Mouse (Mus musculus) MEL (cell line): ENCODE data around the gene Rhbdd2. TPM values are rescaled to one million over a fixed set of nuclear protein-coding genes. Genes with fewer than 3 reads are reported as not detected.

Source experiments
- DNase-seq: peaks from one replicate; pipeline ENCODE4 v3.0.0; 2011; ENCODE audit warnings: low read depth, low spot score
- H3K27ac ChIP-seq: 2 replicates; pipeline ENCODE4 v1.5.1; 2012; ENCODE audit warnings: low read depth, mild to moderate bottlenecking, control low read depth, low read length, moderate library complexity; ENCODE audit not compliant: control insufficient read depth
- H3K27me3 ChIP-seq, 2 experiments: fragments of 150-350 bp in 1 of 2; sonication (generic) in 1 of 2; 2 replicates each; pipeline ENCODE4 v1.6.1; 2012; ENCODE audit warnings: low read length in 2 of 2, mild to moderate bottlenecking in 2 of 2, improper control_type of control experiment in 1 of 2, moderate library complexity in 1 of 2; ENCODE audit not compliant: insufficient read depth in 2 of 2, control insufficient read depth in 1 of 2
- H3K36me3 ChIP-seq, 2 experiments: 2 replicates each; pipeline ENCODE4 v1.6.1; 2012 to 2014; ENCODE audit warnings: low read length in 2 of 2, improper control_type of control experiment in 1 of 2, inconsistent platforms in 1 of 2, mild to moderate bottlenecking in 1 of 2; ENCODE audit not compliant: insufficient read depth in 2 of 2, control insufficient read depth in 1 of 2
- H3K4me1 ChIP-seq, 2 experiments: fragments of 150-350 bp in 1 of 2; sonication (generic) in 1 of 2; 2 replicates each; pipeline ENCODE4 v1.6.1; 2012; ENCODE audit warnings: low read length in 2 of 2, improper control_type of control experiment in 1 of 2, mild to moderate bottlenecking in 1 of 2; ENCODE audit not compliant: insufficient read depth in 2 of 2, control insufficient read depth in 1 of 2
- H3K4me3 ChIP-seq, 2 experiments: fragments of 150-350 bp in 1 of 2; sonication (generic) in 1 of 2; 2 replicates each; pipeline ENCODE4 v1.5.1; 2012; ENCODE audit warnings: low read depth in 2 of 2, low read length in 2 of 2, mild to moderate bottlenecking in 2 of 2, moderate library complexity in 2 of 2, control low read depth in 1 of 2, improper control_type of control experiment in 1 of 2; ENCODE audit not compliant: control insufficient read depth in 1 of 2, insufficient read depth in 1 of 2
- H3K79me2 ChIP-seq: 2 replicates; pipeline ENCODE4 v1.6.1; 2012; ENCODE audit warnings: mild to moderate bottlenecking, low read length, moderate library complexity; ENCODE audit not compliant: control insufficient read depth, poor library complexity, insufficient read depth
- H3K9ac ChIP-seq: 2 replicates; pipeline ENCODE4 v1.6.1; 2012; ENCODE audit warnings: low read depth, mild to moderate bottlenecking, control low read depth, low read length, moderate library complexity; ENCODE audit not compliant: control insufficient read depth, poor library complexity, severe bottlenecking
- H3K9me3 ChIP-seq: fragments of 150-350 bp; sonication (generic); replicated peaks from 2 replicates; pipeline ENCODE4 v1.6.1; 2012; ENCODE audit warnings: mild to moderate bottlenecking, low read length, improper control_type of control experiment, moderate library complexity; ENCODE audit not compliant: insufficient read depth
- BHLHE40 ChIP-seq: IDR thresholded peaks from 2 replicates; pipeline ENCODE4 v1.6.1; 2012; ENCODE audit warnings: low read depth, mild to moderate bottlenecking, inconsistent platforms, low read length, improper control_type of control experiment, borderline replicate concordance
- CHD1 ChIP-seq: IDR thresholded peaks from 2 replicates; pipeline ENCODE4 v1.6.1; 2012; ENCODE audit warnings: low read depth, mild to moderate bottlenecking, inconsistent platforms, low read length, improper control_type of control experiment
- CHD2 ChIP-seq: IDR thresholded peaks from 2 replicates; pipeline ENCODE4 v1.6.1; 2011; ENCODE audit warnings: low read length, improper control_type of control experiment
- CTCF ChIP-seq, 3 experiments: IDR thresholded peaks in 2 of 3; conservative IDR thresholded peaks in 1 of 3; 2 replicates each; pipeline ENCODE4 v1.5.1; 2011 to 2012; ENCODE audit warnings: low read length in 3 of 3, low read depth in 2 of 3, mild to moderate bottlenecking in 2 of 3, improper control_type of control experiment in 1 of 3, inconsistent platforms in 1 of 3, mixed read lengths in 1 of 3, moderate library complexity in 1 of 3; ENCODE audit not compliant: control insufficient read depth in 1 of 3, insufficient read depth in 1 of 3, poor library complexity in 1 of 3, severe bottlenecking in 1 of 3
- JUND ChIP-seq: IDR thresholded peaks from 2 replicates; pipeline ENCODE4 v1.6.1; 2011; ENCODE audit warnings: low read depth, mild to moderate bottlenecking, improper control_type of control experiment, low read length
- MAFK ChIP-seq: IDR thresholded peaks from 2 replicates; pipeline ENCODE4 v1.6.1; 2011; ENCODE audit warnings: low read depth, mild to moderate bottlenecking, low read length, improper control_type of control experiment, borderline replicate concordance
- MAZ ChIP-seq: IDR thresholded peaks from 2 replicates; pipeline ENCODE4 v1.6.1; 2012; ENCODE audit warnings: low read depth, mild to moderate bottlenecking, inconsistent platforms, low read length, improper control_type of control experiment
- MXI1 ChIP-seq: IDR thresholded peaks from 2 replicates; pipeline ENCODE4 v1.6.1; 2011; ENCODE audit warnings: mild to moderate bottlenecking, low read depth, low read length, improper control_type of control experiment
- MYB ChIP-seq: IDR thresholded peaks from 2 replicates; pipeline ENCODE4 v1.6.1; 2011; ENCODE audit warnings: mild to moderate bottlenecking, low read depth, low read length, improper control_type of control experiment
- MYC ChIP-seq: IDR thresholded peaks from 2 replicates; pipeline ENCODE4 v1.6.1; 2011; ENCODE audit warnings: low read depth, mild to moderate bottlenecking, low read length, improper control_type of control experiment, moderate library complexity
- POLR2A ChIP-seq, 2 experiments: IDR thresholded peaks; 2 replicates each; pipeline ENCODE4 v1.6.1; 2011 to 2012; ENCODE audit warnings: low read length in 2 of 2, mild to moderate bottlenecking in 2 of 2, control low read depth in 1 of 2, improper control_type of control experiment in 1 of 2, low read depth in 1 of 2, moderate library complexity in 1 of 2; ENCODE audit not compliant: control insufficient read depth in 1 of 2, insufficient read depth in 1 of 2, poor library complexity in 1 of 2
- SIN3A ChIP-seq: IDR thresholded peaks from 2 replicates; pipeline ENCODE4 v1.6.1; 2012; ENCODE audit warnings: low read length, improper control_type of control experiment, inconsistent platforms
- TAL1 ChIP-seq: IDR thresholded peaks from 2 replicates; pipeline ENCODE4 v1.6.1; 2012; ENCODE audit warnings: mild to moderate bottlenecking, inconsistent platforms, low read length, moderate library complexity, mixed read lengths
- TBP ChIP-seq: IDR thresholded peaks from 2 replicates; pipeline ENCODE4 v1.8.0; 2011; ENCODE audit warnings: low read depth, low read length, improper control_type of control experiment
- UBTF ChIP-seq: IDR thresholded peaks from 2 replicates; pipeline ENCODE4 v1.6.1; 2012; ENCODE audit warnings: low read depth, mild to moderate bottlenecking, inconsistent platforms, low read length, improper control_type of control experiment, moderate library complexity, borderline replicate concordance; ENCODE audit not compliant: insufficient read depth
- USF2 ChIP-seq, 2 experiments: IDR thresholded peaks; 2 replicates each; pipeline ENCODE4 v1.6.1; 2011 to 2012; ENCODE audit warnings: improper control_type of control experiment in 2 of 2, low read length in 2 of 2, borderline replicate concordance in 1 of 2, inconsistent platforms in 1 of 2, low read depth in 1 of 2, mild to moderate bottlenecking in 1 of 2; ENCODE audit not compliant: insufficient read depth in 1 of 2
- ZC3H11A ChIP-seq: IDR thresholded peaks from 2 replicates; pipeline ENCODE4 v1.6.1; 2012; ENCODE audit warnings: low read depth, mild to moderate bottlenecking, inconsistent platforms, low read length, improper control_type of control experiment
- ZKSCAN1 ChIP-seq: IDR thresholded peaks from 2 replicates; pipeline ENCODE4 v1.6.1; 2012; ENCODE audit warnings: low read depth, mild to moderate bottlenecking, inconsistent platforms, low read length, improper control_type of control experiment, moderate library complexity
- polyA plus RNA-seq, 2 experiments: library from polyadenylated mRNA; stranded (reverse) in 1 of 2; unstranded in 1 of 2; fragments of >175 nt in 1 of 2; fragments of >200 nt in 1 of 2; gene quantifications; 2 replicates each; pipeline versions ENCODE4 v1.2.1 to v1.2.4; 2012; ENCODE audit warnings: low replicate concordance in 2 of 2, low read depth in 1 of 2; ENCODE audit not compliant: insufficient read length in 2 of 2, insufficient read depth in 1 of 2, missing spikeins in 1 of 2
- total RNA-seq: library from RNA; depleted of rRNA; stranded (reverse); fragments of 300-350 nt; gene quantifications from 2 replicates; pipeline ENCODE4 v1.2.3, GENCODE M21; 2012

The Rhbdd2 gene
- total and polyA plus RNA-seq, 3 experiments, result 4.9 to 29.1 TPM; not detected in 1

DNA sequence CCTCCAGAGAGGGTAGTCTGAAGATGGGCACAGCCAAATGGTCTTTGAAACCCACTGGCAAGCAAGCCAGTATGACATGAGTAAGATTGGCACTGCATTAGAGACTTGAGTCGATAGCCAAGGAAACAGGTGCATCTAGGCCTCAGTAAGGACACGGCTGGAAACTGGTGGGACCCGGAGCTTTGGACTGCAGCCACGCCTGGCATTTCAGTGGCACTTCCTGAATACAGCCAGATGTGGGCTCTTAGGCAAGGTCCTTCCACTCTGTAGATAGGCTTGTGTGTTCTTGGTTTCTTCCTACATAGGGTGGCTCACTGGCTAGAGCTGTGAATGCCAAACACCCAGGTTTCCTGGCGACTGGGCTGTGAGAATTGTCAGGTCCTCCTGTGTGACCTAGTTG, 12.9 kb downstream of the Rhbdd2 start:
- DNase-seq, result no peak
- no peak overlapping the region for H3K9ac ChIP-seq
- H3K36me3 ChIP-seq, result peaks cover 0 to 36% of the 10 kb centered on the region in 2 experiments; a peak in 2 of 4 replicates
- H3K79me2 ChIP-seq, result no peaks in the 10 kb centered on the region
- no peaks in the 10 kb centered on the region for H3K9me3 ChIP-seq
- H3K27me3 ChIP-seq, result no peaks in the 10 kb centered on the region
- no peak overlapping the region for H3K27ac ChIP-seq
- peaks cover 18 to 31% of the 10 kb centered on the region in 2 experiments for H3K4me1 ChIP-seq
- TF ChIP-seq ZKSCAN1 (no peak), CHD1 (no peak), ZC3H11A (no peak), TBP (no peak), TAL1 (no peak), USF2 (IDR thresholded peaks at IDR 0.05; ENCODE audit: borderline replicate concordance in 1 of 2, insufficient read depth in 1 of 2, low read depth in 1 of 2, low read length in 2 of 2) (no peak), MYB (no peak), MAZ (no peak)
- TF ChIP-seq, all 39 proteins: peak for 0
- no peak overlapping the region for H3K4me3 ChIP-seq

- Histone ChIP-seq H3K27me3 (no peaks in the 10 kb centered on the region), H3K4me3 (no peak overlapping the region), H3K36me3 (peaks cover 0 to 33% of the 10 kb centered on the region in 2 experiments; a peak in 2 of 4 replicates), H3K9me3 (no peaks in the 10 kb centered on the region), H3K4me1 (peaks cover 12 to 29% of the 10 kb centered on the region in 2 experiments), H3K9ac (no peak overlapping the region), H3K79me2 (no peaks in the 10 kb centered on the region), H3K27ac (no peak overlapping the region)
- DNase-seq, result no peak
- TF ChIP-seq MAFK (no peak), MXI1 (no peak), UBTF (no peak), MAZ (no peak), JUND (no peak), MYC (no peak), ZC3H11A (no peak), CHD2 (no peak), POLR2A (IDR thresholded peaks at IDR 0.05; ENCODE audit: control insufficient read depth in 1 of 2, insufficient read depth in 1 of 2, low read depth in 1 of 2, low read length in 2 of 2, poor library complexity in 1 of 2) (no peak), BHLHE40 (no peak), CTCF (IDR thresholded peaks at IDR 0.05 in 2 of 3, conservative IDR thresholded peaks at IDR 0.05 in 1 of 3; ENCODE audit: control insufficient read depth in 1 of 3, insufficient read depth in 1 of 3, low read depth in 2 of 3, low read length in 3 of 3, poor library complexity in 1 of 3, severe bottlenecking in 1 of 3) (no peak), SIN3A (no peak)
- TF ChIP-seq, all 39 proteins: peak for 0
These were observed 13.6 kb downstream of the Rhbdd2 start for GRCm38 (mm10) chr5:135646038-135646437.
